Mouse (Mus musculus) midbrain, postnatal 0 days (tissue): Measurements from ENCODE around the gene Bckdha. TPM values are rescaled to one million over a fixed set of nuclear protein-coding genes. Genes with fewer than 3 reads are reported as not detected.
A peak's percentile ranks its signal among the peaks of the same experiment; 100 is the strongest.

Experiments used
- ATAC-seq: fragments of 200-750 bp; cut with Nextera tagmentation; 2 replicates; pipeline ENCODE4 v1.8.0; 2017; ENCODE audit warnings: moderate number of reproducible peaks, mild to moderate bottlenecking, moderate TSS enrichment, moderate library complexity; ENCODE audit not compliant: low FRiP score
- DNase-seq: peaks from one replicate; pipeline ENCODE4 v3.0.0-alpha.2; 2015; ENCODE audit warnings: low spot score
- H3K27ac ChIP-seq: fragments of 300-500 bp; sonication (generic); 2 replicates; pipeline ENCODE4 v1.5.1; 2014; ENCODE audit warnings: low read depth, mild to moderate bottlenecking, low read length, mixed read lengths
- H3K27me3 ChIP-seq: fragments of 300-500 bp; sonication (generic); 2 replicates; pipeline ENCODE4 v1.6.1; 2014; ENCODE audit warnings: low read length, control low read depth, mixed read lengths; ENCODE audit not compliant: insufficient read depth
- H3K36me3 ChIP-seq: fragments of 300-500 bp; sonication (generic); 2 replicates; pipeline ENCODE4 v1.6.1; 2014; ENCODE audit warnings: low read length, control low read depth, mixed read lengths; ENCODE audit not compliant: insufficient read depth
- H3K4me1 ChIP-seq: fragments of 300-500 bp; sonication (generic); 2 replicates; pipeline ENCODE4 v1.6.1; 2014; ENCODE audit warnings: mild to moderate bottlenecking, control low read depth, antibody characterized with exemption, low read length, mixed read lengths; ENCODE audit not compliant: insufficient read depth
- H3K4me2 ChIP-seq: fragments of 300-500 bp; sonication (generic); 2 replicates; pipeline ENCODE4 v1.6.1; 2014; ENCODE audit warnings: low read depth, mild to moderate bottlenecking, low read length, mixed read lengths; ENCODE audit not compliant: poor library complexity, severe bottlenecking
- H3K4me3 ChIP-seq: fragments of 300-500 bp; sonication (generic); 2 replicates; pipeline ENCODE4 v1.5.1; 2014; ENCODE audit warnings: low read depth, mild to moderate bottlenecking, low read length, moderate library complexity
- H3K9ac ChIP-seq: fragments of 300-500 bp; sonication (generic); replicated peaks from 2 replicates; pipeline ENCODE4 v1.6.1; 2014; ENCODE audit warnings: mild to moderate bottlenecking, low read length, moderate library complexity, mixed read lengths; ENCODE audit not compliant: poor library complexity, severe bottlenecking
- H3K9me3 ChIP-seq: fragments of 300-500 bp; sonication (generic); 2 replicates; pipeline ENCODE4 v1.6.1; 2016; ENCODE audit warnings: low read length, control low read depth
- CTCF ChIP-seq: IDR thresholded peaks from 2 replicates; pipeline ENCODE4 v1.5.1; 2016; ENCODE audit warnings: antibody characterized with exemption, mild to moderate bottlenecking
- WGBS: fragments of 180-500 bp; shearing (Covaris S2); extraction: QIAGEN DNeasy Blood & Tissue Kit; methylation state at CpG from one replicate; pipeline ENCODE4 v1.1.7; 2014; 5-methylcytosine and 5-hydroxymethylcytosine counted together
- polyA plus RNA-seq: library from polyadenylated mRNA; unstranded; fragments of >200 nt; fragmentation: Nextera tagmentation; extraction: Ambion mirVana; gene quantifications from 2 replicates; pipeline ENCODE4 v1.2.1, GENCODE M21; 2015
- total RNA-seq: library from RNA; depleted of rRNA; stranded (reverse); fragments of >200 nt; gene quantifications from 2 replicates; pipeline ENCODE4 v1.2.3, GENCODE M21; 2014

Bckdha gene
- total and polyA plus RNA-seq, 2 experiments from 2014 or later: 40.7 to 78.2 TPM

- Histone ChIP-seq H3K4me1 (no peaks in the 10 kb centered on the region), H3K27ac (no peak overlapping the region), H3K27me3 (no peaks in the 10 kb centered on the region), H3K9me3 (no peaks in the 10 kb centered on the region), H3K4me3 (no peak overlapping the region), H3K36me3 (no peaks in the 10 kb centered on the region), H3K9ac (no peak overlapping the region), H3K4me2 (no peak overlapping the region)
- 93% methylated on average over 16 of the region's 16 CpGs for WGBS
- no peak for TF ChIP-seq CTCF
- ATAC-seq: no peak
- DNase-seq: no peak
These were observed 57.4 kb downstream of the Bckdha start for GRCm38 (mm10) chr7:25601346-25601745.

- Histone ChIP-seq H3K36me3 (no peaks in the 10 kb centered on the region), H3K4me1 (no peaks in the 10 kb centered on the region), H3K9me3 (no peaks in the 10 kb centered on the region), H3K9ac (no peak overlapping the region), H3K4me2 (no peak overlapping the region), H3K27ac (no peak overlapping the region), H3K4me3 (no peak overlapping the region), H3K27me3 (no peaks in the 10 kb centered on the region)
- DNase-seq (no peak), ATAC-seq (no peak)
- TF ChIP-seq CTCF: no peak
- WGBS: 86% methylated on average over 11 of the region's 11 CpGs
These were observed 58.1 kb downstream of the Bckdha start for GRCm38 (mm10) chr7:25600666-25601065.

GRCm38 (mm10) chr7:25599663-25600062 lies 59.1 kb downstream of the Bckdha start:
- 13% methylated on average over 10 of the region's 10 CpGs for WGBS
- DNase-seq (peak; percentile 82), ATAC-seq (no peak; the same call in 1 of the 2 replicates)
- H3K27ac ChIP-seq: no peak overlapping the region
- no peaks in the 10 kb centered on the region for H3K9me3 ChIP-seq
- no peaks in the 10 kb centered on the region for H3K36me3 ChIP-seq
- peak; percentile 92 for TF ChIP-seq CTCF
- no peak overlapping the region for H3K4me3 ChIP-seq
- H3K4me2 ChIP-seq: no peak overlapping the region
- no peaks in the 10 kb centered on the region for H3K27me3 ChIP-seq
- no peaks in the 10 kb centered on the region for H3K4me1 ChIP-seq
- no peak overlapping the region for H3K9ac ChIP-seq

- TF ChIP-seq CTCF: no peak
- WGBS: 64% methylated on average over 3 of the region's 3 CpGs
- Histone ChIP-seq H3K9ac (no peak overlapping the region), H3K9me3 (no peaks in the 10 kb centered on the region), H3K4me3 (no peak overlapping the region), H3K4me1 (no peaks in the 10 kb centered on the region), H3K36me3 (no peaks in the 10 kb centered on the region), H3K27ac (no peak overlapping the region), H3K4me2 (no peak overlapping the region), H3K27me3 (no peaks in the 10 kb centered on the region)
- no peak for ATAC-seq
- no peak for DNase-seq
These were observed 64.9 kb downstream of the Bckdha start for GRCm38 (mm10) chr7:25593859-25594258.

GRCm38 (mm10) chr7:25591226-25591625 lies 67.6 kb downstream of the Bckdha start:
- Histone ChIP-seq H3K4me1 (no peaks in the 10 kb centered on the region), H3K4me3 (no peak overlapping the region), H3K9ac (no peak overlapping the region), H3K36me3 (no peaks in the 10 kb centered on the region), H3K9me3 (no peaks in the 10 kb centered on the region), H3K4me2 (no peak overlapping the region), H3K27ac (no peak overlapping the region), H3K27me3 (no peaks in the 10 kb centered on the region)
- DNase-seq (no peak), ATAC-seq (no peak)
- WGBS: 90% methylated on average over 2 of the region's 2 CpGs
- TF ChIP-seq CTCF: no peak

- Histone ChIP-seq H3K4me3 (no peak overlapping the region), H3K36me3 (no peaks in the 10 kb centered on the region), H3K4me2 (no peak overlapping the region), H3K27me3 (no peaks in the 10 kb centered on the region), H3K27ac (no peak overlapping the region), H3K9ac (no peak overlapping the region), H3K9me3 (no peaks in the 10 kb centered on the region), H3K4me1 (no peaks in the 10 kb centered on the region)
- 83% methylated on average over 9 of the region's 9 CpGs for WGBS
- no peak for ATAC-seq
- no peak for TF ChIP-seq CTCF
- DNase-seq: no peak
These were observed 73.2 kb downstream of the Bckdha start for GRCm38 (mm10) chr7:25585351-25586204.
